Mouse (Mus musculus) left cerebral cortex, adult 6 months (tissue): ENCODE measurements around the gene Dkc1. TPM values are rescaled to one million over a fixed set of nuclear protein-coding genes. Genes with fewer than 3 reads are reported as not detected.

Experiments
- long read RNA-seq, 2 experiments: library from polyadenylated mRNA; unstranded; transcript quantifications; one replicate each; pipeline ENCODE4 v2.0.0; 2019 to 2020
- polyA plus RNA-seq: library from polyadenylated mRNA; unstranded; fragments of <200 nt; fragmentation: Nextera tagmentation; gene quantifications from 2 replicates; pipeline ENCODE4 v1.2.3, GENCODE M21; 2021

The Dkc1 gene
- 24.3 and 44.9 TPM in 2 replicates for polyA plus RNA-seq
- long read RNA-seq, experiment 1, transcript Dkc1-201 (15 exons, 2,804 nt) = major isoform, 46 of 115 reads
- long read RNA-seq, experiment 1, partial matches to known transcripts = 55 of 115 reads
- long read RNA-seq, experiment 1, other reads (novel, unspliced or antisense) = 14 of 115 reads
- long read RNA-seq, experiment 2, partial matches to known transcripts = 29 of 41 reads
- long read RNA-seq, experiment 2, other reads (novel, unspliced or antisense) = 7 of 41 reads

GRCm38 (mm10) chrX:75095369-75096162 is at the start of gene Dkc1:
TSS of gene Dkc1 (plus strand) at chrX:75095854.

DNA sequence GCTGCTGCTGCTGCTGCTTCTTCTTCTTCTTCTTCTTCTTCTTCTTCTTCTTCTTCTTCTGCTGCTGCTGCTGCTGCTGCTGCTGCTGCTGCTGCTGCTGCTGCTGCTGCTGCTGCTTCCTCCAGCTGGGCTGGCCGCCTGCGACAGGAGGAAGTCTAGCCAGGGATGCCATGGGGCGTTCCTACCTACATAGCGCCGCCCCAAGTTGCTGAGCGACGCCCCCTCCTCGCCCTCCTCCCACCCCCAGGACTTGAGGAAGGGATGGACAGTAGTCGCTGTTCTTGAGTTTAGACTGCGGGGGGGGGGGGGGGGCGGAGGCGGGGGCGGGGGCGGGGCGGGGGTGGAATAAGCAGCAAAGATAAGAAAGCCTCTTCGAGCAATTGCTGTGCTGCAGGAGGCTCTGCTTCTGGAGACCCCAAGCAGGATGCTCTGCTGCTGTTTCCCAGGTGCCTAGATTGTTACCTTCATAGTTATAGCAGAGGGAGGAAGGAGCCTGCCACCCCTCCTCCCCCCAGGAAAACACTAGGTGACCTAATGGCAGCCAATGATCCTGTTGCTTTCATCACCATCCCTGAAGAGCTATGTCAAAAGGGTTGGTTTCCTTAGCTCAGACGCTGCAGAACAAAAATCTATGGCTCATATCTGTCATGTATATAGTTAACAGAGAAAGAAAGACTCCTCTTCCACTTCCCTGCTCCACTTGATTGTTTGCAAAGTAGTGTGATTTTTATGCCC is 10.7 kb upstream of the Dkc1 start, which contains the start of gene Gab3:
Gene Gab3 (minus strand): TSS at position 685 of the 735 bp plus-strand sequence.

GRCm38 (mm10) chrX:75130467-75131160 is 35.0 kb downstream of the Dkc1 start, which contains the start of gene Mpp1:
TSS of gene Mpp1 (minus strand) at chrX:75131016.

Other genes starting within 250 kb of the Dkc1 start
- 2.5 and 3.0 TPM in 2 replicates for gene Gab3, start 10.4 kb upstream of the Dkc1 start, polyA plus RNA-seq
- 33.9 and 45.0 TPM in 2 replicates for gene Mpp1, start 35.2 kb downstream of the Dkc1 start, polyA plus RNA-seq
- not detected in 2 replicates for gene Smim9, start 67.9 kb downstream of the Dkc1 start, polyA plus RNA-seq